Mouse (Mus musculus): ENCODE measurements around the gene Bcl2l12. TPM values are rescaled to one million over a fixed set of nuclear protein-coding genes. Genes with fewer than 3 reads are reported as not detected.

Gene Bcl2l12
- polyA plus RNA-seq, 1 experiment = 18.1 TPM

DNA sequence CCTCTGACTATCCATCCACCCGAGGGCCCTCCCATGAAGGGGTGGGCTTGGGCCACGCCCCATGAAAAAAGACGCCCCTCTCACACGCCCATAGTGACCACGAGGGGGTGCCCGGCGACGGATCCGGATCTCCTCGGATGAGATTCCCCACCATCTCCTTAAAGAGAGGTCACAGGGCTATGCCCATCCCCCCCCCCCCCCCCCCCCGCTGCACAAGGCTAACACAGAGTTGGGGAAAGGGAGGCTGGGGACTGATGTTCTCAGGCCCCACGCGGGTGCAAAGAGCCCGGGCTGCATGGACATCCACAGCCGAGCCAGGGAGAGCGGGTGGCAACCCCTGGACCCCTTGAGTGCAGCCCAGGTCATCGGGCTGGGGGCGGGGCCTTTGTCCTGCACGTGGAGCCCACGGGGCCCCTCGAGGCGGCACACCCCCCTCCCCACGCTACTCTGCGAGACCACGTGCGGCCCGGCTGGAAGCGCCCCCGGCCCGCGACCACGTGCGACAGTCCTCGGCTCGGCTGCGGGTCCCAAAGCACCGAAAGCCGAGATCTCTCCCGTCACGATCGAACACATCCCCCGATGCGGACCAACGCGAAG lies 12.8 kb downstream of the Bcl2l12 start:
- Histone ChIP-seq H3ac (ENCODE audit: control insufficient read depth, insufficient read length, low read depth) (peak overlapping the region; percentile 83), H3K4me3 (ENCODE audit: insufficient read depth, poor library complexity, severe bottlenecking) (peak overlapping the region; percentile 97), H3K27me3 (ENCODE audit: control insufficient read depth, insufficient read depth, insufficient read length) (no peaks in the 10 kb centered on the region), H3K36me3 (ENCODE audit: control insufficient read depth, insufficient read depth) (peaks cover 30% of the 10 kb centered on the region), H3K79me3 (ENCODE audit: low read depth) (peaks cover 47% of the 10 kb centered on the region), H3K79me2 (ENCODE audit: control insufficient read depth, insufficient read depth) (peaks cover 86% of the 10 kb centered on the region)
- no peak for TF ChIP-seq MYOD1 (IDR thresholded peaks at IDR 0.05; ENCODE audit: control insufficient read depth, insufficient read length, low read depth)
- TF ChIP-seq CTCF (IDR thresholded peaks at IDR 0.05; ENCODE audit: control insufficient read depth, insufficient read depth, insufficient read length) = peak; percentile 38
- TF ChIP-seq MAX (IDR thresholded peaks at IDR 0.05) = peak; percentile 40
- peak; percentile 0 for TF ChIP-seq USF1 (IDR thresholded peaks at IDR 0.05; ENCODE audit: low read depth)
- no peak for TF ChIP-seq MYOG (IDR thresholded peaks at IDR 0.05; ENCODE audit: control insufficient read depth, extremely low read depth, insufficient read length)
- no peak for TF ChIP-seq FOSL1 (IDR thresholded peaks at IDR 0.05; ENCODE audit: insufficient read depth, low read length, poor library complexity, severe bottlenecking)

DNA sequence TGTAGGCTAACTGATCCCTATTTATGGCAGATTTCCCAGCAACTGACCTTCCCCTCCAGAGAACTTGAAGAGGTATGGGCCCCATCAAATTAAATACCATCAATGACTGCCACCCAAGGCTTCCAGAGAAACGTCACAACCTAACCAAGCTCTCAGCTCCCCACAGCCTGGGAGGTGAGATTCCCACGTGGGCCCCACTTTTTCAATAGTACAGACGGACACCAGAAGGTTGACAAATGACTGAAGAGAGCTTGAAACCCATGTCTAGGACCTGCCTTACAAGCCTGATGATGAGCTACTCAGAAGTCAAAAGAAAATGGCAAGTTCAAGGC lies 13.7 kb downstream of the Bcl2l12 start:
- Histone ChIP-seq H3K27me3 (ENCODE audit: control insufficient read depth, insufficient read depth, insufficient read length) (no peaks in the 10 kb centered on the region), H3K79me3 (ENCODE audit: low read depth) (peaks cover 47% of the 10 kb centered on the region), H3K4me3 (ENCODE audit: insufficient read depth, poor library complexity, severe bottlenecking) (peak overlapping the region; percentile 97), H3K36me3 (ENCODE audit: control insufficient read depth, insufficient read depth) (peaks cover 35% of the 10 kb centered on the region), H3ac (ENCODE audit: control insufficient read depth, insufficient read length, low read depth) (peak overlapping the region; percentile 24), H3K79me2 (ENCODE audit: control insufficient read depth, insufficient read depth) (peaks cover 92% of the 10 kb centered on the region)
- TF ChIP-seq FOSL1 (IDR thresholded peaks at IDR 0.05; ENCODE audit: insufficient read depth, low read length, poor library complexity, severe bottlenecking) = no peak
- TF ChIP-seq CTCF (IDR thresholded peaks at IDR 0.05; ENCODE audit: control insufficient read depth, insufficient read depth, insufficient read length) = no peak
- TF ChIP-seq CEBPB (IDR thresholded peaks at IDR 0.05; ENCODE audit: low read depth) = no peak
- no peak for TF ChIP-seq MYOG (IDR thresholded peaks at IDR 0.05; ENCODE audit: control insufficient read depth, extremely low read depth, insufficient read length)
- TF ChIP-seq USF1 (IDR thresholded peaks at IDR 0.05; ENCODE audit: low read depth) = no peak
- TF ChIP-seq MAX (IDR thresholded peaks at IDR 0.05) = no peak
- no peak for TF ChIP-seq MYOD1 (IDR thresholded peaks at IDR 0.05; ENCODE audit: control insufficient read depth, insufficient read length, low read depth)

DNA sequence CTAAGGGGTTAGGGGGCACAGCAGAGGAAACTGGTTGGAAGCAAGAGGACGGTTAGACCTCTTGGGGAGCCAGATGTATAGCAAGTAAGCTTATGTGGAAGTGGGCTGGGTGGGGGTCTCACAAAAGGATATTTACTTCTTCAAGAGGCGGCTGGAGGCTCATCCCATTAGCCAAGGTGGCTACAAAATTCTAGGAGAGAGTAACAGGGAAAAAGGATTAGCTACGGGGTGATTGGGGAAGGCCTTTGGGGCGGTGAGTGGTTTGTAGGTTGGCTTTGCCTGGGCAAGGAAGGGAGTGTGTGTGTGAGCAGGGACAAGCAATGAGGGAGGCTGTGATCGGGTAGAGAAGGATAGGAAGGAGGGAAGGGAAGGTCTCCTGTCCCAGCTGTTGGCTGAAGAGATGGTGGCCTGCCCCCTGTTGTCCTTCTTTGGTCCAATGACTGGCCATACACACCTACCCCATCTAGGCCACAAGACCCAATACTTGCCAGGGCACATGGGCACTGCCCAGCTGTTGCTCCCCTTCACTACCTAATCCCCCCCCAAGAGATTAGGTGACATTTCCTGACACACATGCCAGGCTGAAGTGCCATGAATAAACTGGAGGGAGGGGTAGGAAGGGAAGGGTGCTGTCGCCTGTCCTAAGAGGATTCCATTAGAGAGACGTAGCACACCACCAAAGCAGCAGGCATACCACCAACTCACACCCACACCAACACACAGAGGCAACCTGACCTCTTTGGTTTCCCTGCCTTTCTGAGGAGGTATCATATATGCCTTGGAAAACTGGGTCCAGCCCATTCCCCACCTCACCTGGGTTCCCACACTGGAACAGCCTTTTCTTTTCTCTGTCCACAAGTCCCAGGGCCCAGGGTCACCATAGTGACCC lies 14.3 kb downstream of the Bcl2l12 start:
- H3K79me3 ChIP-seq (ENCODE audit: low read depth) = peaks cover 47% of the 10 kb centered on the region
- TF ChIP-seq FOSL1 (IDR thresholded peaks at IDR 0.05; ENCODE audit: insufficient read depth, low read length, poor library complexity, severe bottlenecking) (no peak), CTCF (IDR thresholded peaks at IDR 0.05; ENCODE audit: control insufficient read depth, insufficient read depth, insufficient read length) (no peak), MYOD1 (IDR thresholded peaks at IDR 0.05; ENCODE audit: control insufficient read depth, insufficient read length, low read depth) (peak; percentile 80), CEBPB (IDR thresholded peaks at IDR 0.05; ENCODE audit: low read depth) (no peak), USF1 (IDR thresholded peaks at IDR 0.05; ENCODE audit: low read depth) (no peak), MYOG (IDR thresholded peaks at IDR 0.05; ENCODE audit: control insufficient read depth, extremely low read depth, insufficient read length) (no peak)
- peaks cover 41% of the 10 kb centered on the region for H3K36me3 ChIP-seq (ENCODE audit: control insufficient read depth, insufficient read depth)
- no peaks in the 10 kb centered on the region for H3K27me3 ChIP-seq (ENCODE audit: control insufficient read depth, insufficient read depth, insufficient read length)
- H3K79me2 ChIP-seq (ENCODE audit: control insufficient read depth, insufficient read depth) = peaks cover 88% of the 10 kb centered on the region
- peak overlapping the region; percentile 97 for H3K4me3 ChIP-seq (ENCODE audit: insufficient read depth, poor library complexity, severe bottlenecking)
- H3ac ChIP-seq (ENCODE audit: control insufficient read depth, insufficient read length, low read depth) = peak overlapping the region; percentile 30

DNA sequence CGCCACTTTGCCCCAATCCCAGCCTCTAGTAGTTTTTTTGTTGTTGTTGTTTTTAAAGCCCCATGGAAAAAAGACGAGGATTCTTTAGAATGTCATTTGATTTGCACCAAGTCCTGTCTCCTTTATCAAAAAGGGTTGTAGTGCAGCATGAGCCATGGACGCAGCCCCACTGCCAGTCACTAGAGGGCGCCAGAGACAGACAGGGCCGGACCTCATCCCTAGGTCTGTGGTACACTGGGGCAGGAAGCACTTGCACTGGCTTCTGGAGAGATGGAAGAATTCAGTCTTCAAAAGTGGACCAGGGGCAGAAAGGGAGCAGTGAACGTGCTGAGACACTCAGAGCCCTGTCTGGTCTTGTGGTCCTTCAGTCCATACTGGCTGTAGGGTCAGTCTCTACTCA lies 15.4 kb downstream of the Bcl2l12 start:
- TF ChIP-seq FOSL1 (IDR thresholded peaks at IDR 0.05; ENCODE audit: insufficient read depth, low read length, poor library complexity, severe bottlenecking) (no peak), CTCF (IDR thresholded peaks at IDR 0.05; ENCODE audit: control insufficient read depth, insufficient read depth, insufficient read length) (peak; percentile 84)
- Histone ChIP-seq H3K4me3 (ENCODE audit: insufficient read depth, poor library complexity, severe bottlenecking) (no peak overlapping the region), H3K79me2 (ENCODE audit: control insufficient read depth, insufficient read depth) (peaks cover 78% of the 10 kb centered on the region), H3ac (ENCODE audit: control insufficient read depth, insufficient read length, low read depth) (no peak overlapping the region), H3K36me3 (ENCODE audit: control insufficient read depth, insufficient read depth) (peaks cover 52% of the 10 kb centered on the region), H3K27me3 (ENCODE audit: control insufficient read depth, insufficient read depth, insufficient read length) (no peaks in the 10 kb centered on the region), H3K79me3 (ENCODE audit: low read depth) (peaks cover 42% of the 10 kb centered on the region)

DNA sequence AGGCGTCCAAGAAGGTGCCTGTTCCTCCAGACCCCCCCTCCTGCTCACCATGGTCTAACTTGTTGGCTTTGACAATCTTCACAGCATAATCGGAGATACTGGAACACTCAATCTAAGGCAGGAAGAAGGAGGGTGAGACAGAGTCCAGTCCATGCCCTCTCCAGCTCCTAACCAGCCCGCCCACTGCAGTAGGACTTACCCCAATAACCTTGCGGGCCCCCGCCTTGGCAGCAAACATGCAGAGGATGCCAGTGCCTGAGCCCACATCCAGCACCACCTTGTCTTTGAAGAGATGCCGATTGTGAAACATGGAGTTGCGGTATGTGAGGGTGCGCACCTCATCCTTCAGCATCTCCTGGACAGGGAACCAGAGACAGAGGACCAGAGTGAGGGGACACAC lies 17.0 kb downstream of the Bcl2l12 start:
- TF ChIP-seq USF1 (IDR thresholded peaks at IDR 0.05; ENCODE audit: low read depth) (no peak), MYOD1 (IDR thresholded peaks at IDR 0.05; ENCODE audit: control insufficient read depth, insufficient read length, low read depth) (no peak), MAX (IDR thresholded peaks at IDR 0.05) (no peak), CEBPB (IDR thresholded peaks at IDR 0.05; ENCODE audit: low read depth) (no peak), FOSL1 (IDR thresholded peaks at IDR 0.05; ENCODE audit: insufficient read depth, low read length, poor library complexity, severe bottlenecking) (no peak), MYOG (IDR thresholded peaks at IDR 0.05; ENCODE audit: control insufficient read depth, extremely low read depth, insufficient read length) (no peak), CTCF (IDR thresholded peaks at IDR 0.05; ENCODE audit: control insufficient read depth, insufficient read depth, insufficient read length) (no peak)
- no peak overlapping the region for H3ac ChIP-seq (ENCODE audit: control insufficient read depth, insufficient read length, low read depth)

More for the DNA sequence above, 17.0 kb downstream of the Bcl2l12 start:
- peaks cover 39% of the 10 kb centered on the region for H3K79me3 ChIP-seq (ENCODE audit: low read depth)
- no peak overlapping the region for H3K4me3 ChIP-seq (ENCODE audit: insufficient read depth, poor library complexity, severe bottlenecking)
- H3K36me3 ChIP-seq (ENCODE audit: control insufficient read depth, insufficient read depth) = peaks cover 65% of the 10 kb centered on the region
- no peaks in the 10 kb centered on the region for H3K27me3 ChIP-seq (ENCODE audit: control insufficient read depth, insufficient read depth, insufficient read length)
- peaks cover 66% of the 10 kb centered on the region for H3K79me2 ChIP-seq (ENCODE audit: control insufficient read depth, insufficient read depth)

Measured in C2C12 (cell line).